Mouse (Mus musculus) kidney, adult 18-20 months (tissue): ENCODE results near the gene Cdkl2.

Source experiments
- DNase-seq: peaks from one replicate; pipeline ENCODE4 v3.0.0; 2021

Gene Cdkl2

GRCm38 (mm10) chr5:91991191-91991937, 52.3 kb downstream of the Cdkl2 start:
- DNase-seq: no peak

- no peak for DNase-seq
Observed at GRCm38 (mm10) chr5:91989261-91989660, 54.4 kb downstream of the Cdkl2 start.

- DNase-seq: no peak
Observed at GRCm38 (mm10) chr5:91987799-91988198, 55.9 kb downstream of the Cdkl2 start.

GRCm38 (mm10) chr5:91987236-91987635, 56.4 kb downstream of the Cdkl2 start, which contains the start of gene Odaph:
Gene Odaph (plus strand): TSS chr5:91987475.
- no peak for DNase-seq

- no peak for DNase-seq
Observed at GRCm38 (mm10) chr5:91985721-91986120, 58.0 kb downstream of the Cdkl2 start.

- DNase-seq: no peak
Observed at GRCm38 (mm10) chr5:91983490-91983889, 60.2 kb downstream of the Cdkl2 start.

GRCm38 (mm10) chr5:91981176-91981840, 62.4 kb downstream of the Cdkl2 start:
- no peak for DNase-seq

GRCm38 (mm10) chr5:91977397-91977770, 66.3 kb downstream of the Cdkl2 start:
- no peak for DNase-seq

- no peak for DNase-seq
Observed at GRCm38 (mm10) chr5:91976566-91977396, 66.9 kb downstream of the Cdkl2 start.

- no peak for DNase-seq
Observed at GRCm38 (mm10) chr5:91975758-91976157, 67.9 kb downstream of the Cdkl2 start.

- no peak for DNase-seq
Observed at GRCm38 (mm10) chr5:91974002-91974401, 69.7 kb downstream of the Cdkl2 start.

- DNase-seq: no peak
Observed at GRCm38 (mm10) chr5:91972046-91972445, 71.6 kb downstream of the Cdkl2 start.

- peak; percentile 96 for DNase-seq
Observed at GRCm38 (mm10) chr5:91962639-91963440, 80.8 kb downstream of the Cdkl2 start, which contains the start of gene Rchy1. Gene Rchy1 (minus strand): TSS chr5:91963068.

GRCm38 (mm10) chr5:91962259-91962638, 81.4 kb downstream of the Cdkl2 start:
- DNase-seq: no peak

GRCm38 (mm10) chr5:91961370-91961769, 82.3 kb downstream of the Cdkl2 start:
- DNase-seq: peak; percentile 12

- no peak for DNase-seq
Observed at GRCm38 (mm10) chr5:91960606-91961254, 83.0 kb downstream of the Cdkl2 start.

- no peak for DNase-seq
Observed at GRCm38 (mm10) chr5:91959986-91960385, 83.7 kb downstream of the Cdkl2 start.

GRCm38 (mm10) chr5:91959096-91959495, 84.6 kb downstream of the Cdkl2 start:
- no peak for DNase-seq

- no peak for DNase-seq
Observed at GRCm38 (mm10) chr5:91956991-91957760, 86.5 kb downstream of the Cdkl2 start.
